Mouse (Mus musculus) ovary, adult 18-20 months (tissue): ENCODE measurements around the gene Ppfia3.
"Not testable (repeated sequence)": the region's sequence is repeated elsewhere in the genome, so short reads cannot be mapped to it uniquely, and the experiment has no call there.

Source experiments
- DNase-seq: peaks from one replicate; pipeline ENCODE4 v3.0.0; 2022; ENCODE audit warnings: low spot score, mixed read lengths

The Ppfia3 gene

DNA sequence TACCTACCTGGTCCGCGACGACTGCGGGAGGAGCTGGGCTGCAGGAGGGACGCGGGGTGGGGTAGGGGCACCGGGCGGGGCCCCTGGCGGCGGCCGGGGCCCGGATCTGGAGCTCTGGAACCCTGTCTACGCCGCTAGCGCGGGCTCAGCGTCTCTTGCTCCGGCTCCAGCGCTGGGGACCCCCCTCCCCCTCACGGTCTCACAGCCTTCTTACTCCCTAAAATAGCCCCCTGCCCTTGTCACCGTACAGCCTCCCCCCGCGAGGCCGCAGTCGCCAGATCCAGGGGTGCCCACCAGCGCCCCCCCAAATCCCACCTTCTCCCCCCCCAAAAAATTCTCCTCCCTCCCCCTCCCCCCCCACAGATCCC, at the start of gene Ppfia3:
TSS of gene Ppfia3 (minus strand) at position 368 of the 368 bp plus-strand sequence.
- DNase-seq = no peak

GRCm38 (mm10) chr7:45415636-45416035, 48.8 kb upstream of the Ppfia3 start:
- DNase-seq = no peak

DNA sequence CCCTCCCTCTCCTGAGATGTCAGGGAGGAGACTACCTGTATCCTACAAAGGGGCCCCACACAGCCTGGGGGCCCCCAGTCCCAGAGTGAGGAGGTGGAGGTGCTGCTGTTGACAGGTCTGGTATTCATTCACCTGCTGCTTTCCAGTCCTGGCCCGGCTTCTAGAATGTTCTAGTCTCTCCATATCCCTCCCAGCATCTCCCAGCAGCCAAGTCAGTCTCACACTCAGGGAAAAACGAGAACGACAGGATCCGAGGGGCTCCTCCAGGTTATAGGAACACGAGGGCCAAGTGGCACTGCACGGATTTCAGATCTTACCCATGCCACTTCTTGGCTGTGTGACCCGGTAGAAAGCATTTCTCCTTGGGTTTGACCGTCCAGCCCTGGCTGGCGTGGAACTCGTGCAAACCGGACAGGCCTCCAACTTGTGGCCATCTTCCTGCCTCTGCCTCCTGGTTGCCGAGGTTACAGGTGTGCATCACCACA, 48.0 kb upstream of the Ppfia3 start:
- no peak for DNase-seq

GRCm38 (mm10) chr7:45413864-45414739, 47.3 kb upstream of the Ppfia3 start:
- no peak for DNase-seq

DNA sequence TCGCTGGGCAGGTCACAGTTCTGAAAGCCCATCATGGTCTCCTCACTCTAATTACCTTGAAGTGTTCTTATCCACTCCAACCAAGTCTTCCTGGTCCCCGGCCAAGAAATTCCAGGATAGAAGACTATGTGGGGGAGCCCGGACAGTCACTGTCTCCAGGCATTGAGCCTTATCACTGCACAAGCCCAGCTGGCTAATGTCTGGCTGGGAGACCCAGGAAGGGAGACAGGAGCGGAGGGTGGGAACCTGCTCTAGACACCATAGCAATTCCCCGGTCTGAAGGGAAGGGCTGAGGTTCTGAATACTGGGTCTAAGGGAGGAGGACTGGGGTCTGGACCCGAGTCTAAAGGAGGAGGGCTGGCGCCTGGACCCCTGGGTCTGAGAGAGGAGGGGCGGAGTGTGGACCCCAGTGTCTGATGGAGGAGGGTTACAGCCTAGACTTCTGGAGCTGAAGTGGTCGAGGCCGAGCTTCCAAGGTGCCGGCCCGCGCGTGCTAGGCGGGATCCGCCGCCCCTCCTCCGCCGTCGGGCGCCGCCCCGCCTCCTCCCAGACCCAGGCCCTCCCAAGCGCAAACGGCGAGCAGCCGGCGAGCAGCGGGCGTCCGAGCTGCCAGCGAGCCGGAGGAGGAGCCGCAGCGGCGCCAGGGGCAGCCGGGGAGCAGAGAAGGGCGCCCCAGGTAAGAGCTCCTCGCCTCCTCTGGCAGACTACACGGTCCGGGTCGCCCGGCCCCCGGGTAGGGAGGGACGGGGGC, 46.5 kb upstream of the Ppfia3 start, which contains the start of gene Ntf5:
TSS of gene Ntf5 (plus strand) at position 583 of the 751 bp plus-strand sequence.
- peak; percentile 63 for DNase-seq

DNA sequence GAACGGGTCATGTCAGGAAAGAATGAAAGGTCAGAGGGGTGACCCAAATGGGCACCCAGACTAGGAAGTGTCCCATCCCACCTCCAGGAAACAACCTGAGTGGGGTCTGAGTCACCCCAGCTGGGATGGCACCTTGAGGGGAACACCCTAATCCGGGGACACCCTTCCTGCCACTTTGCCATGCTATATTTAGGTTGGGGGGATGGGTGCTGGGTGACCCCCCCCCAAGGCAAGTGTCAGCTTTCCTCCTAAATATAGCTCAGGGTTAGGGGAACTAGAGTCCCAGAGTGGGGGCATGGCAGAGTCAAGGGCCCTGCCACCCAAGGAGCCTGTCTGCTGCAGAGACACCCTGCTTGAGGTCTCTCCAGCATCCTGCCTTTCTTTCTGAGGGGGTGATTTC, 45.6 kb upstream of the Ppfia3 start:
- DNase-seq = no peak

DNA sequence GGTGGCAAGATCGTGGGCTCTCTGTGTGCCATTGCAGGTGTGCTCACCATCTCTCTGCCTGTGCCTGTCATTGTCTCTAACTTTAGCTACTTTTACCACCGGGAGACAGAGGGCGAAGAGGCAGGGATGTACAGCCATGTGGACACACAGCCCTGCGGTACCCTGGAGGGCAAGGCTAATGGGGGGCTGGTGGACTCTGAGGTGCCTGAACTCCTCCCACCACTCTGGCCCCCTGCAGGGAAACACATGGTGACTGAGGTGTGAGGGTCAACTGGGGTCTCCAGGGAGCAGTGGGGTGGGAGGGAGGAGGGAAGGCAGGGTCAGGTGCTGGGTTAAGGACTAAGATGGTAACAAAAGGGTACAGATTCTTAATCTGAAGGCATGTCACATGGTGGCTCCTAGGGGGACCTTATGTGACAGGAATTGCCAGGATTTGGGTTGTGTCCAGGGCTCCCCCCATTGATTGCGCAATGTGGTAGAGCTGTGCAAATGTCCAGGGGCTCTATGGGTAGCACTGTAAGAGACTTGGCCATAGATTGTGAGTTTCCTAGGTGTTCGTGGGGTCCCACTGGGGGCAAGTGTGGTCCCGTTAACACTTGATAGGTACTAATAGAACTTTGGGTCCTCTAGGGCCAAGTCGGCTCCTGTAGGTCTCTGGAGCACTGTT, 42.8 kb upstream of the Ppfia3 start:
- DNase-seq = no peak

- DNase-seq = no peak
These were observed 42.1 kb upstream of the Ppfia3 start for GRCm38 (mm10) chr7:45408949-45409348.

GRCm38 (mm10) chr7:45408351-45408750, 41.5 kb upstream of the Ppfia3 start:
- no peak for DNase-seq

DNA sequence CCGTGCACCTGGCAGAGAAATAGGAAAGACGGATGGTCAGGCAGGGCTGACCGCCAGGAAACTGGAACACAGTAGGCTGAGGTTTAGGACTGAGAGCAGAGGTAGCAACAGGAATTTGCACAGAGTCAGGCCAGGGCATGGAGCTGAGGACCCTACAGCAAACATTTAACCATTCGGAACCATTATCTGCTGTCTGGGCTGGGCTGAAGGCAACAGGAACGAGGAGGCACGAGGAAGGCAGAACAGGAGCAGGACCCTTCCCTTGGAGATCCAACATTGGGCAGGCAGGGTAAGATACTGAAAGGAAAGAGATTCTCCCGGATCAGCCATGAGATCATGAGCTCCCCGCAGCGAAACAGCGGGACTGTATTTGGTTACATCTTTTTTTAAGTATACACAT, 41.0 kb upstream of the Ppfia3 start:
- no peak for DNase-seq

DNA sequence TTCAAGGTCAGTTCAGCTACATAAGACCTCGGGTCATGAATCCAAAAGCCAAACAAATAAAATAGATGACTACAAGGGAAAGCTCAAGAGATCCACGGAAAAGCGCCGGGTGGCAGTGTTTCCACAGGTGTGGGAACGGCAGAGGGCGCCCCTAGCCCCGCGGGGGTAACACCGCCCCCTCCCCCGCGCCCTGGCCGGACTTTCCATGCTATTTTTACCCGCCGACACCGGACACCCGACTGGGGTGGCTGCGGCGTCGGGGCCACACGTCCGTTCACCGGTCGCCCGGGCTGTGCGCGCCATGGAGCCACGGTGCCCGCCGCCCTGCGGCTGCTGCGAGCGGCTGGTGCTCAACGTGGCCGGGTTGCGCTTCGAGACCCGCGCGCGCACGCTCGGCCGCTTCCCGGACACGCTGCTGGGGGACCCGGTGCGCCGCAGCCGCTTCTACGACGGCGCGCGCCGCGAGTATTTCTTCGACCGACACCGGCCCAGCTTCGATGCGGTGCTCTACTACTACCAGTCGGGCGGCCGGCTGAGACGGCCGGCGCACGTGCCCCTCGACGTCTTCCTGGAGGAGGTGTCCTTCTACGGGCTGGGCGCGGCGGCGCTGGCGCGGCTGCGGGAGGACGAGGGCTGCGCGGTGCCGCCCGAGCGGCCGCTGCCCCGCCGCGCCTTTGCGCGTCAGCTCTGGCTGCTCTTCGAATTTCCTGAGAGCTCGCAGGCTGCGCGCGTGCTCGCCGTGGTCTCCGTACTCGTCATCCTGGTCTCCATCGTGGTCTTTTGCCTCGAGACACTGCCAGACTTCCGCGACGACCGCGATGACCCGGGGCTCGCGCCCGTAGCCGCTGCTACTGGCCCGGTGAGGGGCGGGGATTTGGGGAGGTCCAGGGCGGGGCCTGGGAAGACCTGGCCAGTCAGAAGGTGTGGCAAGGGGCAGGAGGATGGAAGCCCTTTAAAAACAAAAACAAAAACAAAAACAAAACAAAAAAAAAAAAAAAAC, 39.6 kb upstream of the Ppfia3 start:
- no peak for DNase-seq

- no peak for DNase-seq
These were observed 38.6 kb upstream of the Ppfia3 start, which contains the start of gene Kcna7 for GRCm38 (mm10) chr7:45405091-45406075. Gene Kcna7 (plus strand): TSS chr7:45405653.

DNA sequence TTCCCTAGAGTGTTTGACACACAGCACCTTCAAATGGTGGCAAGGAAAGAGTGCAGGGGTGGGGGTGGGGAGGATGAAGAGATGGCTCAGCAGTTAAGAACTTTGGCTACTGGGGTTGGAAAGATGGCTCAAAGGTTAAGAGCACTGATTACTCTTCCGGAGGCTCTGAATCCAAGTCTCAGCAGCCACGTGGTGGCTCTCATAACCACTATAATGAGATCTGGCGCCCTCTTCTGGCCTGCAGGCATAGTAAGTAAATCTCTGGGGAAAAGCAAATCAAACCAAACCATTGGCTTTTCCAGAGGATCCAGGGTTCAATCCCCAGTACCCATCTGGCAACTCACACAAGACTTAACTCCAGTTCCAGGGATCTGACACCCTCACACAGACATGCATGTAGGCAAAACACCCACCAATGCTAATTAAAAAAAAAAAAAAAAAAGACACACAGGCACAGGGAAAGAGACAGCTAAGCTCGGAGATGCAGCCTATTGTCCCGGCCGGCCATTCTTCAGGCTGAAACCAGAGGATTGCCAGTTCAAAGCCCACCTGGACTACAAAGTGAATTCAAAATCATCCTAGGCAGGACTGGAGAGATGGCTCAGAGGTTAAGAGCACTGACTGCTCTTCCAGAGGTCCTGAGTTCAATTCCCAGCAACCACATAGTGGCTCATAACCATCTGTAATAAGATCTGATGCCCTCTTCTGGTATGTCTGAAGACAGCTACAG, 36.9 kb upstream of the Ppfia3 start:
- no peak for DNase-seq

DNA sequence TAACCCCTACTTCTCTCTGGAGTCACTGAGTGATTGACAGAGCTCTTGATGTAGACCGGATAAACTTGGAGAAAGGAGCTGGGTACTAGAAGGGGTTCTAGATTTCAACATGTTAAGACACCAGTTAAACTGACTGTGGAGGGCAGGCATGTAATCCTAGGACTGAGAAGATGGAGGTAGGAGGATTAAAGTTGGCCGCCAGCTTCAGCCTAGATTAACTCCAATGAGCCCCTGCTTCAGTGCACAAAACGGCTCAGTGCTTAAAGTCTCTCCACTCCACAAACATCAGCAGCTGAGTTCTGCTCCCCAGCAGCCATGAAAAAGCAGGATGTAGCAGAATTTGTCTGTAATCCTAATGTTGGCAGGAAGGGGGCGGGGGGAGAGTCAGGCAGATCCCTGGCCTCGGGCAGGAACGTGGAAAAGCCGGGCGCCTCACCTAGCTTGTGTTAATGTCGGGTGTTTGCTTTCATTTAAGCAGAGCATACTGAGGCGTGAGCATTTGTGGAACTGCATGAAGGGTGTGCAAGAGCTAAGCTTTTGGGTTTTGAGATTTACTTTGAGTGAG, 34.8 kb upstream of the Ppfia3 start:
- DNase-seq = no peak

GRCm38 (mm10) chr7:45396787-45397186, 30.0 kb upstream of the Ppfia3 start:
- no peak for DNase-seq

GRCm38 (mm10) chr7:45396337-45396775, 29.5 kb upstream of the Ppfia3 start:
- not testable (repeated sequence) for DNase-seq

GRCm38 (mm10) chr7:45395578-45396336, 28.9 kb upstream of the Ppfia3 start, which contains the start of gene Snrnp70:
Gene Snrnp70 (minus strand): TSS chr7:45395742.
- peak; percentile 100 for DNase-seq

DNA sequence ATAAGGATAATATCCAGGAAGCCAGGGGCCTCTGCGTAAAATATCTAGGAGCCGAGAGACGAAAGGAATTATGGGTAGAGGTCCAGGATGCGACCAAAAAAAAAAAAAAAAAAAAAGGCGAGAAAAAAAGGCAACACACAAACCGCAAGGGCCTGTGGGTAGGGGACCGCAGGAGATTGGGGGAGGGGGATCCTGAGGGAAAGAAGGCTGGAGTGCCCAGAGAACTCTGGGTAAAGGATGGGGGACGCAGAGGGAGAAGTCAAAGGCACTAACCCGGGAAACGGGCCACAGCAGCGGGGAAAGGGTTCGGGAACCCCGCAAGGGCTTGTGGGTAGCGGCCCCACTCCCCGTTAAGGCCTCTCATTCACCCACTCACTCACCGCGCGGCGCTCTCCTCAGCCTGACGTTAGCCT, 28.3 kb upstream of the Ppfia3 start:
- DNase-seq = peak; percentile 59
